Mouse (Mus musculus): ENCODE measurements around the gene Atp12a.

The Atp12a gene

GRCm38 (mm10) chr14:56364711-56365237, at the start of gene Atp12a:
TSS of gene Atp12a (plus strand) at chr14:56365068.
- DNase-seq = no peak

- peak; percentile 5 to 13 for DNase-seq
These were observed 49.3 kb upstream of the Atp12a start for GRCm38 (mm10) chr14:56315519-56315918.

GRCm38 (mm10) chr14:56316333-56316732, 48.5 kb upstream of the Atp12a start:
- no peak for DNase-seq

GRCm38 (mm10) chr14:56322982-56323381, 41.9 kb upstream of the Atp12a start:
- no peak for DNase-seq

- DNase-seq = no peak
These were observed 39.8 kb upstream of the Atp12a start for GRCm38 (mm10) chr14:56325038-56325437.

GRCm38 (mm10) chr14:56333700-56334099, 31.2 kb upstream of the Atp12a start:
- no peak for DNase-seq

- DNase-seq = no peak
These were observed 30.4 kb upstream of the Atp12a start for GRCm38 (mm10) chr14:56334437-56334836.

GRCm38 (mm10) chr14:56336032-56336431, 28.8 kb upstream of the Atp12a start:
- DNase-seq = no peak

GRCm38 (mm10) chr14:56337075-56337474, 27.8 kb upstream of the Atp12a start:
- DNase-seq = no peak

- DNase-seq = no peak
These were observed 27.2 kb upstream of the Atp12a start for GRCm38 (mm10) chr14:56337696-56338095.

- no peak for DNase-seq
These were observed 25.9 kb upstream of the Atp12a start for GRCm38 (mm10) chr14:56338882-56339442.

GRCm38 (mm10) chr14:56348704-56349103, 16.2 kb upstream of the Atp12a start:
- no peak for DNase-seq

- no peak for DNase-seq
These were observed 15.3 kb upstream of the Atp12a start for GRCm38 (mm10) chr14:56349541-56349940.

- peak in 1 of 2 experiments; percentile 20 for DNase-seq
These were observed 12.8 kb upstream of the Atp12a start for GRCm38 (mm10) chr14:56351959-56352660.

GRCm38 (mm10) chr14:56354803-56355202, 10.1 kb upstream of the Atp12a start:
- DNase-seq = no peak

- no peak for DNase-seq
These were observed 9.5 kb upstream of the Atp12a start for GRCm38 (mm10) chr14:56355396-56355795.

GRCm38 (mm10) chr14:56356196-56356595, 8.7 kb upstream of the Atp12a start:
- DNase-seq = no peak

- no peak for DNase-seq
These were observed 6.4 kb upstream of the Atp12a start for GRCm38 (mm10) chr14:56358422-56358821.

GRCm38 (mm10) chr14:56359131-56359530, 5.7 kb upstream of the Atp12a start:
- DNase-seq = no peak

GRCm38 (mm10) chr14:56365292-56365691, 424 bp downstream of the Atp12a start:
- no peak for DNase-seq

GRCm38 (mm10) chr14:56366712-56367111, 1.8 kb downstream of the Atp12a start:
- no peak for DNase-seq

- DNase-seq = no peak
These were observed 4.0 kb downstream of the Atp12a start for GRCm38 (mm10) chr14:56368834-56369233.

GRCm38 (mm10) chr14:56375731-56376130, 10.9 kb downstream of the Atp12a start:
- peak; percentile 65 to 75 for DNase-seq

GRCm38 (mm10) chr14:56377745-56378144, 12.9 kb downstream of the Atp12a start:
- peak in 1 of 2 experiments; percentile 32 for DNase-seq

Data from lung, adult 18-20 months (tissue).